Mouse (Mus musculus): ENCODE measurements at regions not wholly inside any gene's neighbourhood (a gene's known extent, or its start where the extent isn't known, plus 50 kb on each side); places are given as distances from the start of the nearest gene placed in this dataset.

DNA sequence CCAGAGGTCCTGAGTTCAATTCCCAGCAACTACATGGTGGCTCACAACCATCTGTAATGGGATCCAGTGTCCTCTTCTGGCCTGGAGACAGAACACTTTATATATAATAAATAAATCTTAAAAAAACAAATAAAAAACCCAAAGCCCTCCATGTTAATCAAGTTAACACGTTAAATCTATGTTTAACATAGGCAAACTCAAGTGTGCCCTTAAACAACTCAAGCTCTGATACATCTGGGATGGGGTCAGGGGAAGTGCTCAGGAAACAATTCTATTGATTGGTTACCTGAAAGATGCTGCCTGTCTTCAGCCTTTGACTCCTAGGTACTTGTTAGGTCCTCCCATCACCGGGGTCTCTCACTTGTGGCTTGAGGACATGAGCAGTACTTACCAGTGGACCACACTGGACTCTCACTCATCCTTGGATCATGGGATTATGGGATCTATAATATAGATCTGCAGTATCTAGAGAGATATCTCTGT lies 89.1 kb upstream of the Cpm start:
- TF ChIP-seq POLR2A (IDR thresholded peaks at IDR 0.05; ENCODE audit: extremely low read depth, insufficient read depth, low read length) = no peak
- TF ChIP-seq CTCF (IDR thresholded peaks at IDR 0.05; ENCODE audit: extremely low read depth, insufficient read depth, low read length) = no peak
